Mouse (Mus musculus) retina, postnatal 1 day (tissue): ENCODE measurements around the gene Phf6.
"Not testable (repeated sequence)": the region's sequence is repeated elsewhere in the genome, so short reads cannot be mapped to it uniquely, and the experiment has no call there.

ENCODE experiments used
- DNase-seq: peaks from one replicate; pipeline ENCODE4 v3.0.0-alpha.2; 2012

The Phf6 gene

DNA sequence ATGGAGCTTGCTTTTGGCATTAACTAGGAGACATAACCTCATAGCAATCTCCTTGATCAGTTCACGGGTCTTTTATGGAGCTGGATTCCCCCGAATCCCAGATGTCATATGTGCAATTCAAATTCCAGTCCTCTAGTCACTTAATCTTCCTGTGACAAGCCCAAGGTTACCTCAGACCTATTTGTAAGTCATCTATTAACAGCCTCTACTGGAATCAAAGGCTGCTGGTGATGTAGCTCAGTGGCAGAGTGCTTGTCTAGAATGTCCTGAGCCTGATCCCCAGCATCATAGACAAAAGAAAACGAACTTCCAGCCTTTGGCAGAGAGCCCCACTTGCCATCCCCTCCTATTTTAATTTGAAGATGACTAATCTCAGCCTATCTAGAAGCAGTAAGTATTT lies 69.3 kb downstream of the Phf6 start:
- no peak for DNase-seq

DNA sequence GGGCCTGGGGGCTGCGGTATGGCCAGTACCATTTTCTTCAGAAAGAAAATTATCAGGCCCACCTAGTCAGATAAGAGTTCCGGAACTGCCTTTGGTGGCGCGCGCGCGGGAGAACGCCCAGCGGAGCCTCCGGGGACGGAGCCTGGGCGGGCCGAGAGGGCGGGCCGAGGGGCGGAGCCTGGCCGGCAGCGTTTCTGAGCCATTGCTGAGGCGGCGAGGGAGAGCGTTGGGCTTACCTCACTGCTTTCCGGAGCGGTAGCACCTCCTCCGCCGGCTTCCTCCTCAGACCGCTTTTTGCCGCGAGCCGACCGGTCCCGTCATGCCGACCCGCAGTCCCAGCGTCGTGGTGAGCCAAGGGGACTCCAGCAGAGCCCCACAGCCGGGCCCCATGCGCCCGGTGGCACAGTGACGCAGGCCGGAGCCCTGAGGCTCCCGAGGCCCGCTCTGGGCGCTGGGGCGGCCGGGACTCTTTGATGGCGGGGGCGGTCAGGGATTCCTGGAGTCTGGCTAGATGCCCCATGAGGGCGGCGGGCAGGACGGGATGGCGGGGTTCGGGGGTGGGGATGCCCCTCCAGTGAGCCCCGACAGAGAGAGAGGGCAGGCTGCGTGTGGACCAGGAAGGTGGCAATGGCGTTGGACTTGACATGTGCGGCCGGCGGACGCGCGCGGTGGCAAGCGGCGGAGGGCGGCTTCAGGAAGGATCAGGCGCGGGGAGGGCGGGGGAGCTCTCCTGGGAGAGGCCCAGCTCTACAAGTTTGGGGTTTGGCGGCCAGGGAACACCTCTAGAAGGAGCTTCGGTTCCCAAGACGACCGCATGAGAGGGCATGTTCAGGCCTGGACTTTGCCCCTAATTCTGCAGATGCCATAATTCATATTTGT lies 76.1 kb downstream of the Phf6 start, which contains the start of gene Hprt:
Hprt (plus strand) TSS at position 233 of the 879 bp plus-strand sequence.
- DNase-seq: peak; percentile 89

DNA sequence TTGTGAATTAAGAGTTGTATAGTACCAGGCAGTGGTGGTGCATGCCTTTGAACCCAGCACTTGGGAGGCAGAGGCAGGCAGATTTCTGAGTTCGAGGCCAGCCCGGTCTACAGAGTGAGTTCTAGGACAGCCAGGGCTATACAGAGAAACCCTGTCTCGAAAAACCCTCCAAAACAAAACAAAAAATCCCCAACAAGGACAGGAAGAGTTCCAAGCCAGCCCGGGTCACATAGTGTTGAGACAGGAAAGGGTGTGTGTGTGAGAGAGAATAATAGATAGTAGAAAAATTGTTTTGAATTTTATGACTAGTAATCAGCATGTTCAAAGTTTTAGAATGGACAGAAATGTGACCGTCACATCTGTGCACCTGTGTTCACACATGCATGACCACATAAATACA lies 82.7 kb downstream of the Phf6 start:
- not testable (repeated sequence) for DNase-seq

DNA sequence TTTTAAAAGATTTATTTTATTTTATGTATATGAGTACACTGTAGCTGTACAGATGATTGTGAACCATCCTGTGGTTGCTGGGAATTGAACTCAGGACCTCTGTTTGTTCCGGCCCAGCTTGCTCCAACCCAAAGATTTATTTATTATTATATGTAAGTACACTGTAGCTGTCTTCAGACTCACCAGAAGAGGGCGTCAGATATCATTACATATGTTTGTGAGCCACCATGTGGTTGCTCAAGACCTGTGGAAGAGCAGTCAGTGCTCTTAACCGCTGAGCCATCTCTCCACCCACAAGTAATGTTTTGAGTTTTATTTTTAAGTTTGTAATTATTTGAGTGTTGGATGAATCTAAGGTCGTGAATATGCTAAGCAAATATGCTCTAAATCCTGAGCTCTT lies 92.8 kb downstream of the Phf6 start:
- peak; percentile 28 for DNase-seq

DNA sequence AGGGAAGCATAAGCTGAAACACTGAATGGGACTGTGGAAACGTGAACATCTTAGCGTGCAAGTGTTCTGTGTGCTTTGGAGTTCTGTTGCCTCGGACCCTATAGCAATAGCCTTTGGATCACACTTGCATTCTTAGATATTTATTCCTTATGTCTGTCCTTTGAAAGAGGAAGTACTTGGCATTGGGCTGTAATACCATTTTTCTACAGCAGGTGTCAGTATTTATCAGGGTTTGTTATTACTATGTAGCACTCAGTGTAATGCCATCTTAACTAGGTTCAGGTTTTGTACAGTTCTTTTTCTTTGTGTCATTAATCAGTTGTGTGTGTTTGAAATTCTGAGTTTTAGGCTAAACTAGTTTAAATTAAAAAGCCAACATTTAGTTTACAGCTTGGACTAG lies 94.0 kb downstream of the Phf6 start:
- DNase-seq: peak; percentile 75
